Comparison of ENCODE assay signal across 39 mouse cellular contexts in the genomic region with DNA sequence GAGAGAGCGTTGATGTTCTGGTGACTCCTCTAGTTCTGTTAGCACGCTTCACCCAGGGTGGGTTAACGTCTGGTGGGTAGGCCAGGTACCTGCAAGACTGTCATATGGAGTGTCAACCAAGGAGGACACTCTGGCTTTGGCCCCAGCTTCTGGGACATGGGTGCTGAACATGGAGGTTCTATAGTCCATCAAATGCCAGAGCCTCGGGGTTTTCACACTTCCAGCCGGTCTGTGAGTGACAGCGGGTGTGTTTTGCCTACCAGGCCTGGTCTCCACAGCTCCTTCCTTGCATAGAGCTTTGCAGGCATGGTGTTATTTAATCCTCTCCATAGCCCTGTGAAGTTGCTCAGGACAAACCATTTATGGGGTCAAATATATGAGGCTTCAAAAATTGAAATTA. TPM values are rescaled to one million over a fixed set of nuclear protein-coding genes. Genes with fewer than 3 reads are reported as not detected.
"Had no signal": no experiment of that assay in that cellular context is flagged by ENCODE, and none has a peak within 500 bp of the region (broad histone marks: within the 10 kb centered on the region; RNA-seq: fewer than 3 reads in every experiment).

No protein-coding gene starts in this region.

- H3K4me2 ChIP-seq: heart, embryonic 11.5 days; heart, embryonic 12.5 days; heart, embryonic 13.5 days; heart, embryonic 15.5 days; hindbrain, embryonic 12.5 days; hindbrain, embryonic 13.5 days; hindbrain, embryonic 14.5 days; hindbrain, embryonic 15.5 days; intestine, embryonic 15.5 days; kidney, embryonic 15.5 days had no signal

- H3K9me3 ChIP-seq: heart, embryonic 10.5 days; heart, embryonic 12.5 days; heart, embryonic 13.5 days; heart, embryonic 15.5 days; hindbrain, embryonic 10.5 days; hindbrain, embryonic 12.5 days; hindbrain, embryonic 13.5 days; hindbrain, embryonic 15.5 days; intestine, embryonic 15.5 days; kidney, embryonic 15.5 days had no signal

- H3K27ac ChIP-seq: heart, embryonic 10.5 days; heart, embryonic 13.5 days; heart, embryonic 15.5 days; hindbrain, embryonic 10.5 days; hindbrain, embryonic 12.5 days; hindbrain, embryonic 13.5 days; hindbrain, embryonic 14.5 days; hindbrain, embryonic 15.5 days; hindbrain, postnatal 0 days; intestine, embryonic 15.5 days; kidney, embryonic 15.5 days; kidney, postnatal 0 days; layer of hippocampus, adult 2 months; left cerebral cortex, adult 2 months had no signal

- H3K4me1 ChIP-seq: intestine, embryonic 15.5 days had no signal

- ATAC-seq: hindbrain, embryonic 16.5 days; hindbrain, postnatal 0 days; inflammation-experienced regulatory T-cells, adult 6 months; intestine, embryonic 15.5 days; intestine, embryonic 16.5 days; intestine, postnatal 0 days had no signal

- H3K4me3 ChIP-seq: heart, embryonic 10.5 days; heart, embryonic 12.5 days; heart, embryonic 13.5 days; heart, embryonic 15.5 days; hindbrain, embryonic 10.5 days; hindbrain, embryonic 12.5 days; hindbrain, embryonic 13.5 days; hindbrain, embryonic 15.5 days; intestine, embryonic 15.5 days; kidney, embryonic 15.5 days; layer of hippocampus, adult 2 months; left cerebral cortex, adult 2 months had no signal

- H3K9ac ChIP-seq: heart, embryonic 12.5 days; heart, embryonic 13.5 days; heart, embryonic 15.5 days; hindbrain, embryonic 12.5 days; hindbrain, embryonic 13.5 days; hindbrain, embryonic 14.5 days; hindbrain, embryonic 15.5 days; intestine, embryonic 15.5 days; kidney, embryonic 15.5 days had no signal

- DNase-seq: heart, postnatal 10 days; heart, postnatal 14 days; heart, postnatal 4 days; kidney, adult 11 months; kidney, adult 18-20 months; kidney, adult 2 months; kidney, adult 8-10 months; kidney, adult 9 months; kidney, postnatal 10 days; kidney, postnatal 14 days; kidney, postnatal 25 days; kidney, postnatal 36 days; kidney, postnatal 4 days; layer of hippocampus, adult 9-11 months; layer of hippocampus, postnatal 36 days had no signal

- H3K27me3 ChIP-seq: heart, embryonic 12.5 days; heart, embryonic 13.5 days; heart, embryonic 15.5 days; hindbrain, embryonic 12.5 days; hindbrain, embryonic 13.5 days; hindbrain, embryonic 15.5 days; intestine, embryonic 15.5 days; kidney, embryonic 15.5 days had no signal

RNA-seq across cellular contexts. Expression of a gene that starts 55.4 kb away (rescaled TPM):
- total RNA-seq: heart, postnatal 4 days; hematopoietic stem cell, adult 5-6 weeks; hindbrain, postnatal 0 days had no signal
- polyA plus RNA-seq: hindbrain, embryonic 11.5 days; hindbrain, embryonic 14.5 days; inflammation-experienced regulatory T-cells, adult 6 months; intestine, embryonic 15.5 days; intestine, embryonic 16.5 days; intestine, postnatal 0 days; kidney, adult 2 months; kidney, embryonic 14.5 days; kidney, postnatal 0 days; large intestine, adult 2 months had no signal
